Mouse (Mus musculus): ENCODE measurements around the gene BC067074.
"Not testable (repeated sequence)": the region's sequence is repeated elsewhere in the genome, so short reads cannot be mapped to it uniquely, and the experiment has no call there.

Gene BC067074

GRCm38 (mm10) chr13:113377631-113378030, 84.7 kb downstream of the BC067074 start:
- DNase-seq (ENCODE audit: low spot score in 2 of 2): no peak

DNA sequence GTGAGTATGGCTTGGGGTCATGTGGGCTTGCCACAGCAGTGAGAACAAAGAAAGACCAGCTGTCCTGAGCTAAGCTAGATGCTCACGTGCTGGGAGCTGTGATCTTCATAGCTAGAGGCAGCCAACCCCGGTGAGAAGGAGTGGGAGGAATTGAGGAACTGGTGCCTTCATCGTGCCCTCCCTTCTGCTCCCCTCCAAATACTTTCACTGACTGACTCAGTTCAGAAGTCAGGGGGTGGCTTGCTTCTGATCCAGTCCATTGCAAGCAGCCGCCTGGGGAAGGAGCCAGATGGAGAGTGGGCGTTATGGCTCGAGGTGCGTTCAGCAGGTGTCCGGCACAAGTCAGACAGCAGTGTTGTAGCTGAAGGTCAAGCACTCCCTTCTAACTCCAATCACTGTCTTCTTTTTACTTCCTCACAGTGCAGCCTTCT, 86.0 kb downstream of the BC067074 start:
- no peak for DNase-seq (ENCODE audit: low spot score in 2 of 2)

GRCm38 (mm10) chr13:113379766-113380309, 86.9 kb downstream of the BC067074 start:
- no peak for DNase-seq (ENCODE audit: low spot score in 2 of 2)

- DNase-seq (ENCODE audit: low spot score in 2 of 2): no peak
Measured at GRCm38 (mm10) chr13:113381710-113382109, 88.8 kb downstream of the BC067074 start.

DNA sequence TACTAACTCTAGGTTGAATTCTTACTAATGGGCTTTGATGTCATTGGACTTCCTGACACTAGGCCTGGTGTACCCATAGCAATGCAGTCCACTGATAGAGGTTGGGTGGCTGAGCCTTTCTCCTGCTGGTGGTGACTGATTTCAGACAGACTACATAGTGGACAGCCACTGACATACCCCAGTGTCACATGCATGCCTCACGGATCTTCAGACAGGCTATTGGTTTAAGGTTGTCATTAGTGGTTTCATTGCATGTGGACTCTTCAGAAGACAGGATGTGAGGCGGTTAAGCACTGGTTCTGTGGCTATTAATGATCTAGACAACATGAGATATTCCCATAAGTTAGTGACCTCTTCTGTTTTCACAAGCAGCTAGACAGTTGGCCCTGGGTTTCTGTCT, 89.2 kb downstream of the BC067074 start:
- no peak for DNase-seq (ENCODE audit: low spot score in 2 of 2)

- not testable (repeated sequence) for DNase-seq (ENCODE audit: low spot score in 2 of 2)
Measured at GRCm38 (mm10) chr13:113382770-113383169, 89.8 kb downstream of the BC067074 start.

DNA sequence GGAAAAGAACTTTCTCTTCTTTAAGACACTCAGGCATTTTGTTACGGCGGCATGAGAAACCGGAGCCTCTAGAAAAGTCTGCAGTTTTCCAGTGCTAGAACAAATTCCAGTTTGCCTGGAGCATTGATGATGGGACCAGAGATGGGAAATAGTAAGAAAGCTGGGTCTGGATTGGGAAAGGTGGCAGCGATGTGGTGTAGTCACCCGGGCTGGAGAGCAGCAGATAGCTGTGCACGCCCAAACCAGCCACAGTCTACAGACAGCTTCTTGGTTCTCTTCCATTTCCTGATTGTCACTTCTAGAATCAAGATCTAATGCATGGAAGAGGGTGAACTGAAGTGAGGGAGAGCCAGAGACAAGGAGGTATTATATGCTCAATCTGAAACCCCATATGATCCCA, 100.4 kb downstream of the BC067074 start:
- DNase-seq (ENCODE audit: low spot score in 2 of 2): no peak

DNA sequence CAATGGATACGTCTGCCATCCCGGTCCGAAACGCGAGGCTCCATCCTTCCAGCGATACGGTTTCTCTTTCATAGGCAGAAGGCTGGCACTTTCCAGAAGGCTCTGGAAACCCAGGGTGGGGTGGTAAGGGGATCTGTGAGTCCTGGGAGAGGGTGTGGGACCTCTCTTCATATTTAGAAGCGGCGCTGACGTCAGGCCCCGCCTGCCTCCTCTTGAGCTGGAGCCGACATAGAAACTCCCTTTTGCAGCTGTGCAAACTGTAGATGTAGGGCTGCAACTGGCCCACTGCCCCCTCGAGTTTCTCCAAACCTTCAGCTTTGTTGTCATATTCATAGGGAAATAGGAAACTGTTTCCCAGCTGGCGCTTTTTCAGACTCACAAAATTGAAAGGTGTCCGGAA, 101.6 kb downstream of the BC067074 start:
- no peak for DNase-seq (ENCODE audit: low spot score in 2 of 2)

GRCm38 (mm10) chr13:113397006-113397520, 104.1 kb downstream of the BC067074 start:
- DNase-seq (ENCODE audit: low spot score in 2 of 2): no peak

GRCm38 (mm10) chr13:113401373-113402010, 108.5 kb downstream of the BC067074 start:
- no peak for DNase-seq (ENCODE audit: low spot score in 2 of 2)

DNA sequence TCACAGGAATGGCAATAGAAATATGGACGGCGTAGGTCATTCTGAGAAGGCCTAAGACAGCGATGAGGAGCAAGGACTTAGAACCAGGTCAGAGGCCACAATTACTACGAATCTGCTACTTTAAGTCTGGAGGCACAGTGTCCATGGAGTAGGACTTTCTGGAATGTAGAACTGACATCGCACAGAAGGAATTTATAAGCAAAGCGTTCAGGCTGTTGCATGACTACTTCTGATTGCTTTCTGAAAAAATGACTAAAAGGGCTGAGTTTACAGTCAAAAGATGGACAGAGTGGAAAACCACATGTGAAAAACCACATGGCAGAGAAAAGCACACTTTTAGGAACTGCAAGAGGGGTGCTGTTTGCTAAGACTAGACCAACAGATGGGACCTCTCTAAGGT, 110.7 kb downstream of the BC067074 start:
- no peak for DNase-seq (ENCODE audit: low spot score in 2 of 2)

GRCm38 (mm10) chr13:113404172-113404571, 111.2 kb downstream of the BC067074 start:
- no peak for DNase-seq (ENCODE audit: low spot score in 2 of 2)

DNA sequence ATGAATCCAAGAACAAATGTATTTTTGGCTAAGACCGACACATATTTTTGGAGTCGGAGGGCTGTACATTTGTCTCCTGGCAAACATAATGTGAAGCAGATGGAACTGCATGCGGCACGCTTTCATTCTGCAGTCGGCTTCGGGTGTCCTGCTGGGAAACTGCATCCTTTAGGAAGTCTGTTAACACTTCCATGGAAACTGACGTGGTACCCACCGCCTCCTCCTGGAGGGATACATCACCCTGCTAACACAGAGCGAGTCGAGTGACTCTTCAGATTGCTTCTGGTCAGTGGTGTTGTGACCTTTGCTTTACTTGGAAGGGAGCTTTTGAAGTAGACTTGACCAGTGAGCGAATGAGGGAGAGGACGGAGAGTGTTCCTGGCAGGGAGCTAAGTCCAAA, 117.0 kb downstream of the BC067074 start:
- DNase-seq (ENCODE audit: low spot score in 2 of 2): no peak

GRCm38 (mm10) chr13:113415527-113415926, 122.6 kb downstream of the BC067074 start:
- DNase-seq (ENCODE audit: low spot score in 2 of 2): no peak

DNA sequence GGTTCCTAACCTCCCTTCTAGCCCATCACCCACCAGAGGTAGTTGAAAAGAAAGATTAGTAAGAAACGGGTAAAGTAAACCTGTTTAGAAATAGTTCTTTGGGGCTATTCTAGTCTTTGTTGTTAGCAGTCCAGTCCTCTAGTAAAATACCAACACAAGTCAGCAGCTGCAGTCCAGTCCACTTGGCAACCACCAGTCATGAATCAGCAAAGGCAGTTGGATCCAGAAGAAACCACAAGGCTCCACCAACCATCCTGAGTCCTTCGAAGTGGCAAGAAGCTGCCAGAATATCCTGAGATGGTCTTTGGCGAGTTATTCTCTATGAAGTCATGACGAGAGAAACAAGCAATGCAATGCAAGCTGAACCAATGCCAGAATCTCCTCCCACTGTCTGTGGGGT, 124.0 kb downstream of the BC067074 start:
- no peak for DNase-seq (ENCODE audit: low spot score in 2 of 2)

DNA sequence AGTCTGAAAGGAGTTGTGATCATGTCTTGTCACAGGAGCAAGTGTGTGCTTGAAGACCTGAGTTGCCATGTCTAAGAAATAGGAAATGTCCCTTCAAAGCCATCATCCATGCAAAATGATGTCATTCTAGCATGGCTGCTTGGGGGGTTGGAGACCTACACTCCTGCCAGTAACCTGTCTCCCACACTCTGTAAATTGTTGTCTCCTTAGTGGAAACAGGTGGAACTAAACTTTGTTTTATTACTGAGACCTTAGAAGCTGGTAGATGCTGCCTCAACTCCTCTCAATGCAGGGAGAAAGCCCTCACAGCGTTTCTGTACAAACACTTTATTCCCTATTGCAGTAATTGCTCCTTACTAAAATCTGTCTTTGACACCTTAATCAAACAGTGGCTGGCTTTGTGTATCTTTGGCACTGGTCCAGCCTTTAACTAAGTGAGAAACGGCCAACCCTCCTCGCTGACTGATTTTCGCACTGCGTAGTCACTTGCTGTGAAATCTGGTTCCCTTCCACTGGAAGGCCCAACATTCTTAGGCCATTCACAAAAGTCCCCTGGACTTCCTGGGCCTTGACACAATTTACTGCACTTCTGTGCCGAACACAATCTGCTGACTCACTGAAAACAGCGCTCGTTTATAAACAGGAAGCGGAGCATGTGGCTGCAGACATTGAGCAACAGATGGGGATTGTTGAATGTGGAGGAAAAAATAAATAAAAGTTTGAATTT, 125.0 kb downstream of the BC067074 start:
- no peak for DNase-seq (ENCODE audit: low spot score in 2 of 2)

GRCm38 (mm10) chr13:113418632-113419031, 125.7 kb downstream of the BC067074 start:
- DNase-seq (ENCODE audit: low spot score in 2 of 2): no peak

DNA sequence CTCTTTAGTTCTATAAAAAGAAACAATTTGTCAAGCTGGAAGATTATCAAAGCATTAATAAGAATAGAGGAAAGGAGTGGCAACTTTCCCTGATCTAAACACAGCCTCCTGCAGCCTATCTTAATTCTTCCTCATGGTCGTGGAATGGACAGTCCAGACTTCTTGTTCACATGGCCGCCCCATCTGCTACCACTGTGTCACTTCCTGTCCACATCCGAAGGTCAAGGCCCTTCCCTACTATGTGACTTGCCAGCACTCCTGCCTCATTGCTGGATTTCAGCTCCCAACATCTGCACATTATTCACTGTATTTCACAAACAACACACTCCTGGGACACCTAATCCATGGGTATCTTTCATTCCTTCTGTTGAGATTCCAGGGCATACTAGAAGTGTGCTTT, 128.5 kb downstream of the BC067074 start:
- DNase-seq (ENCODE audit: low spot score in 2 of 2): no peak

DNA sequence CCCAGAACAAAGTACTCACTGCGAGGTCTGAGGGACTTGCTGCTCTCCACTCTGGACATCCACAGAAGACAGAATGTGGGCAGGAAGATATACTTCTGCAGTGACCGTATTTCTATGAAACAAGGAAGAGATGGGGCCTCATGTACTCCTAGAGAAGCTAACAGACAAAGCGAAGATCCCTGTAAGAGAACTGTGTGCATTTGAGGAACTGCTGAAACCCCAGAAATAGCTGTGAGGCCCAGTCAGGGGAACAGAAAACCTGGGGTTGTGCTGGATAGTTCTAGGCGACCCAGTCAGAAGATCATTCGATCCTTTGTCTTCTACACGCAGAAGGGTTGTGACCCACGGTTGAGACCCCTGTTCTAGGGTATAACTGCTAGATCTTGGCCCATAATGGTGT, 130.9 kb downstream of the BC067074 start:
- DNase-seq (ENCODE audit: low spot score in 2 of 2): no peak

DNA sequence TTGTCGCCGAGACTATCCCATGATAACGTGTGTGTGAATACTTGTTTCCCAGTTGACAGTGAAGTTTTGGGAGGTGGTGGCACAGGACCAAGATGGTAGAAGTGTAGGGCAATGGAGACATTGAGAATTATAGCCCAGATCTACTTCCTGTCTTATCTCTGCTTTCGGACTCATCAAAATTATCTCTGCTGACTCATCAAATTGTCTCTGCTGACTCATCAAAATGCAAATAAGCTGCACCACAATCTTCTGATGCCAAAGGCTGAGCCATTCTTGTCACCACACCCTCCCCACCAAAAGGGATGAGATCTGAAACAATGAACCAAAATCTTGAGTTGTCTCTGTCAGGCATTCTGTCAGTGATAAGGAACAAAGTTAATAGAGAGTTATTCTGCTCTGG, 132.9 kb downstream of the BC067074 start:
- DNase-seq (ENCODE audit: low spot score in 2 of 2): no peak

Data from thymus, postnatal 10 days (tissue).